In the genomic region with DNA sequence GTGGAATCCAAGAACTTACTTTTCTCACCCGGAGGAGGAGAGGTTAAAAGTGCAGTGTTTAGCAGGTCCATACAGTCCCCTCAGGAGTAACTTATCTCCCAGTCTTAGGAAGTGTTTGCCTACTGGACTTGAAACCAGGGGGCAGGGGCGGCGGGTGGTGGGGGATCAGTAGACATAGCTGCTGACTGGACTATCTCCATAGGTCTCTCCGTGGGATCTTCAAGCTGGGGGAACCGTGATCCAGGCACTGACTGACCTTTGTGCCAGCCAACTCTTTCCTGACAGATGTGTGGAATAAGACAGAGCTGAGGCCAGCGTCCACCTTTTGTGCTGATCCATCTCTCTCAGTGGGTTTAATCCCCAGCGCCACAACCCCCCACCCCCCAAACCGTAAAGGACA, we compare ENCODE assay signal across 20 mouse cellular contexts.
A peak's percentile ranks its signal among the peaks of the same experiment; 100 is the strongest.
DNase-seq lines count a peak whose midpoint lies in the region; ATAC-seq lines count a peak whose summit lies in the region.
"Had no signal": no experiment of that assay in that cellular context is flagged by ENCODE, and none has a peak within 500 bp of the region (broad histone marks: within the 10 kb centered on the region; RNA-seq: fewer than 3 reads in every experiment).

No protein-coding gene starts in this region.

- no peaks in the 10 kb centered on the region for H3K9me3 ChIP-seq in intestine, embryonic 16.5 days (ENCODE audit: control insufficient read depth, low read length)
- no peaks in the 10 kb centered on the region for H3K9me3 ChIP-seq in intestine, embryonic 15.5 days
- H3K9me3 ChIP-seq in kidney, embryonic 14.5 days (ENCODE audit: control insufficient read depth, low read length) = no peaks in the 10 kb centered on the region
- H3K9me3 ChIP-seq: heart, embryonic 13.5 days; hindbrain, embryonic 12.5 days; hindbrain, embryonic 15.5 days had no signal

- no peak for ATAC-seq in intestine, embryonic 16.5 days
- no peak for ATAC-seq in intestine, embryonic 15.5 days
- ATAC-seq in kidney, embryonic 14.5 days (ENCODE audit: low FRiP score, low TSS enrichment) = no peak
- ATAC-seq: CD4-positive, CD25-positive, alpha-beta regulatory T cell, adult 4 months; forebrain, embryonic 14.5 days had no signal

- H3K27ac ChIP-seq in intestine, embryonic 16.5 days (ENCODE audit: low read length) = 0 out of 2 replicates have a peak overlapping the region, but pooled peaks have one; percentile 2
- H3K27ac ChIP-seq in intestine, embryonic 15.5 days = no peak overlapping the region
- H3K27ac ChIP-seq in kidney, embryonic 14.5 days (ENCODE audit: low read depth, low read length) = no peak overlapping the region
- H3K27ac ChIP-seq: hindbrain, embryonic 12.5 days; hindbrain, embryonic 15.5 days had no signal

- no peaks in the 10 kb centered on the region for H3K36me3 ChIP-seq in intestine, embryonic 16.5 days (ENCODE audit: control insufficient read depth, insufficient read depth, low read length)
- no peaks in the 10 kb centered on the region for H3K36me3 ChIP-seq in intestine, embryonic 15.5 days
- peaks cover 5% of the 10 kb centered on the region; the same call in 1 of the 2 replicates for H3K36me3 ChIP-seq in kidney, embryonic 14.5 days (ENCODE audit: control insufficient read depth, insufficient read depth, low read length)
- H3K36me3 ChIP-seq: hindbrain, embryonic 15.5 days had no signal

- no peak overlapping the region for H3K4me3 ChIP-seq in intestine, embryonic 16.5 days (ENCODE audit: low read length)
- H3K4me3 ChIP-seq in intestine, embryonic 15.5 days (replicated peaks) = no peak overlapping the region
- no peak overlapping the region for H3K4me3 ChIP-seq in kidney, embryonic 14.5 days (ENCODE audit: low read length)
- H3K4me3 ChIP-seq: heart, embryonic 13.5 days; hindbrain, embryonic 12.5 days; hindbrain, embryonic 15.5 days had no signal

- 76% methylated on average over 8 of the region's 8 CpGs for WGBS in intestine, embryonic 16.5 days
- WGBS in intestine, embryonic 15.5 days = 75% methylated on average over 8 of the region's 8 CpGs
- 88% methylated on average over 8 of the region's 8 CpGs for WGBS in kidney, embryonic 14.5 days

- H3K4me2 ChIP-seq in intestine, embryonic 16.5 days (ENCODE audit: low read depth, low read length) = no peak overlapping the region
- H3K4me2 ChIP-seq in intestine, embryonic 15.5 days (replicated peaks) = no peak overlapping the region
- H3K4me2 ChIP-seq in kidney, embryonic 14.5 days (replicated peaks; ENCODE audit: low read depth, low read length) = no peak overlapping the region
- H3K4me2 ChIP-seq: heart, embryonic 13.5 days; hindbrain, embryonic 12.5 days; hindbrain, embryonic 15.5 days had no signal

- DNase-seq in kidney, postnatal 10 days = peak; percentile 36
- DNase-seq in kidney, adult 18-20 months = no peak
- peak; percentile 11 to 26 for DNase-seq in kidney, postnatal 36 days
- DNase-seq in yolk sac, embryonic 10.5 days (ENCODE audit: low spot score) = peak; percentile 77
- DNase-seq in c-Kit-positive CD71-positive TER-119-positive erythroid progenitor cells, embryonic 14.5 days (ENCODE audit: low spot score) = no peak
- DNase-seq: adrenal gland, adult 8-10 months; adrenal gland, postnatal 25 days; cerebellum, adult 18-20 months; cerebellum, adult 9-10 months; cerebellum, postnatal 14 days; gastrocnemius, postnatal 25 days; heart, adult 18-20 months had no signal

- peaks cover 21% of the 10 kb centered on the region for H3K4me1 ChIP-seq in intestine, embryonic 16.5 days (ENCODE audit: control insufficient read depth, insufficient read depth, low read length)
- peaks cover 21% of the 10 kb centered on the region for H3K4me1 ChIP-seq in intestine, embryonic 15.5 days (replicated peaks)
- H3K4me1 ChIP-seq in kidney, embryonic 14.5 days (ENCODE audit: control insufficient read depth, insufficient read depth, low read length) = peaks cover 5% of the 10 kb centered on the region; the same call in 1 of the 2 replicates
- H3K4me1 ChIP-seq: hindbrain, embryonic 12.5 days; hindbrain, embryonic 15.5 days had no signal

- no peaks in the 10 kb centered on the region for H3K27me3 ChIP-seq in intestine, embryonic 16.5 days (replicated peaks; ENCODE audit: control insufficient read depth, insufficient read depth, low read length)
- no peaks in the 10 kb centered on the region for H3K27me3 ChIP-seq in intestine, embryonic 15.5 days (replicated peaks)
- H3K27me3 ChIP-seq in kidney, embryonic 14.5 days (ENCODE audit: control insufficient read depth, insufficient read depth, low read length) = no peaks in the 10 kb centered on the region
- H3K27me3 ChIP-seq: heart, embryonic 13.5 days; hindbrain, embryonic 12.5 days; hindbrain, embryonic 15.5 days had no signal

- no peak overlapping the region for H3K9ac ChIP-seq in intestine, embryonic 16.5 days (ENCODE audit: low read depth, low read length)
- H3K9ac ChIP-seq in intestine, embryonic 15.5 days = no peak overlapping the region
- no peak overlapping the region for H3K9ac ChIP-seq in kidney, embryonic 14.5 days (ENCODE audit: low read depth, low read length)
- H3K9ac ChIP-seq: heart, embryonic 13.5 days; hindbrain, embryonic 12.5 days; hindbrain, embryonic 15.5 days had no signal

Comparison
In these comparisons a context has a peak if more than half of its experiments do, and no peak if none do; other contexts are left out.
1. DNase-seq: peak in kidney, postnatal 10 days (single experiment), kidney, postnatal 36 days (2 of 2) and yolk sac, embryonic 10.5 days (single experiment); none in kidney, adult 18-20 months (single experiment) and c-Kit-positive CD71-positive TER-119-positive erythroid progenitor cells, embryonic 14.5 days (single experiment).